Mouse (Mus musculus) spleen, adult 2 months (tissue): Measurements from ENCODE around the gene 5830473C10Rik.

Experiments
- CTCF ChIP-seq: fragments of 200-500 bp; IDR thresholded peaks from 2 replicates; pipeline ENCODE4 v1.5.1; 2011; ENCODE audit warnings: mild to moderate bottlenecking, inconsistent platforms; ENCODE audit not compliant: insufficient read depth, insufficient read length, insufficient replicate concordance; ENCODE audit errors: extremely low read depth
- POLR2A ChIP-seq: fragments of 200-500 bp; IDR thresholded peaks from 2 replicates; pipeline ENCODE4 v1.6.1; 2011; ENCODE audit warnings: low read depth, low read length, inconsistent platforms

DNA sequence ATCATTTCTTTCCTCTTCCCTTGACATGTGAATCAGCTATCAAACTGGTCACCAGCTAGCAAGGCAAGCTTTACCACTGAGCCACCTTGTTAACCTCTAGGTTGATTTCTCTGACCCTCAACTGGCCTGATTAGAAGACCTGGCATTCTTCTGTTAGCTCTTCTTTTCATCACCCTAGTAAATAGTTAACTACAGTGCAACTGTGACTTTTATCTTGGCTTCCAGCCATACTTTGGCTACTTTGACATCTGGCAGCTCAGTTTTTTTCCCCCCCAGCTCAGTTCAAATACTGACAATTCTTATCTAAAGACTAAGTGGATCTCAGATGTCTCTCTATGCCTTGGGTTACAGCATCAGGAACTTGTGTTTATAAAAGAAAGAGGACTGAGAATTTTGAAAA lies 7.4 kb downstream of the 5830473C10Rik start:
- no peak for TF ChIP-seq POLR2A
- TF ChIP-seq CTCF: no peak
